Mouse (Mus musculus) midbrain, embryonic 10.5 days (tissue): ENCODE results near the gene Rpl24. TPM values are rescaled to one million over a fixed set of nuclear protein-coding genes. Genes with fewer than 3 reads are reported as not detected.
"Not testable (repeated sequence)": the region's sequence is repeated elsewhere in the genome, so short reads cannot be mapped to it uniquely, and the experiment has no call there.

Source experiments
- DNase-seq: peaks from one replicate; pipeline ENCODE4 v3.0.0-alpha.2; 2017; ENCODE audit warnings: low spot score
- H3K27ac ChIP-seq: fragments of 300-500 bp; sonication (generic); replicated peaks from 2 replicates; pipeline ENCODE4 v1.5.1; 2016; ENCODE audit warnings: mild to moderate bottlenecking
- H3K27me3 ChIP-seq: fragments of 300-500 bp; sonication (generic); 2 replicates; pipeline ENCODE4 v1.6.1; 2016; ENCODE audit warnings: low read depth, mild to moderate bottlenecking; ENCODE audit not compliant: poor library complexity, severe bottlenecking
- H3K36me3 ChIP-seq: fragments of 300-500 bp; sonication (generic); 2 replicates; pipeline ENCODE4 v1.6.1; 2016; ENCODE audit warnings: mild to moderate bottlenecking, moderate library complexity
- H3K4me1 ChIP-seq: fragments of 300-500 bp; sonication (generic); 2 replicates; pipeline ENCODE4 v1.6.1; 2016
- H3K4me3 ChIP-seq: fragments of 300-500 bp; sonication (generic); 2 replicates; pipeline ENCODE4 v1.5.1; 2016; ENCODE audit warnings: mild to moderate bottlenecking, moderate library complexity
- H3K9me3 ChIP-seq: fragments of 300-500 bp; sonication (generic); replicated peaks from 2 replicates; pipeline ENCODE4 v1.6.1; 2016; ENCODE audit warnings: mild to moderate bottlenecking
- WGBS: fragments of 180-500 bp; shearing (Covaris S2); methylation state at CpG from one replicate; pipeline ENCODE4 v1.1.7; 2016; 5-methylcytosine and 5-hydroxymethylcytosine counted together
- polyA plus RNA-seq: library from polyadenylated mRNA; unstranded; fragments of >200 nt; fragmentation: Nextera tagmentation; extraction: Ambion mirVana; gene quantifications from 2 replicates; pipeline ENCODE4 v1.2.1, GENCODE M21; 2016

Rpl24 gene
- polyA plus RNA-seq, 1 experiment from 2014 or later, result 763 TPM

- Histone ChIP-seq H3K36me3 (no peaks in the 10 kb centered on the region), H3K4me1 (no peaks in the 10 kb centered on the region), H3K4me3 (no peak overlapping the region), H3K27ac (no peak overlapping the region), H3K27me3 (no peaks in the 10 kb centered on the region), H3K9me3 (no peaks in the 10 kb centered on the region)
- WGBS, result 48% methylated on average over 19 of the region's 19 CpGs
- peak; percentile 61 for DNase-seq
Measured at GRCm38 (mm10) chr16:55950946-55951678, 15.0 kb upstream of the Rpl24 start.

DNA sequence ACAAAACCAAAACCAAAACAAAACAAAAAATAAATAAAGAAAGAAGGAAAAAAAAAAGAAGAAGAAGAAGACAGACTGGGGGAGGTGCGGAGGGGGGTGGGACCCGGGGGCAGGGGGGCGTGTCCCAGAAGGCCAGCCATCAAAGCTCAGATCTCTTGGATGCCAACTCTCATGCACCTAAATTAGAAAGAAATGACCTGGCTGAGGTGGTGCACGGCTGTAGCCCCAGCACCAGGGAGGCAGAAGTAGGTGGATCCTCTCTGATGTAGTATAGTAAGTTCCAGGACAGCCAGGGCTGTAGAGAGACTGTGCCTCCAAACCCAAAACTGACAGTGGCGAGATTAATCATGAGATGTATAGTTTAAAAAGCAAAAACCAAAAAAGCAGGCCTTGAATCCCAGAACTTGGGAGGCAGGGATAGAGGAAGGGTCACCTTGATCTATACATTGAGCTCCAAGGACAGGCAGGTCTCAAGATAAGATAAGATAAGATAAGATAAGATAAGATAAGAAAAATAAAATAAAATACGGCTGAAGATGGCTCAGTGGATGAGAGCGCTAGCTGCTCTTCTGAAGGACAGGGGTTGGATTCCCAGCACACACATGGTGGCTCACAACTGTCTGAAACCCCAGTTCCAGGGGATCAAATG lies 14.3 kb upstream of the Rpl24 start:
- Histone ChIP-seq H3K36me3 (no peaks in the 10 kb centered on the region), H3K4me3 (no peak overlapping the region), H3K9me3 (no peaks in the 10 kb centered on the region), H3K27ac (no peak overlapping the region), H3K4me1 (no peaks in the 10 kb centered on the region), H3K27me3 (no peaks in the 10 kb centered on the region)
- no peak for DNase-seq
- 81% methylated on average over 7 of the region's 7 CpGs for WGBS

GRCm38 (mm10) chr16:55952771-55953170 lies 13.3 kb upstream of the Rpl24 start:
- Histone ChIP-seq H3K36me3 (no peaks in the 10 kb centered on the region), H3K27ac (no peak overlapping the region), H3K9me3 (no peaks in the 10 kb centered on the region), H3K4me3 (no peak overlapping the region), H3K4me1 (no peaks in the 10 kb centered on the region), H3K27me3 (no peaks in the 10 kb centered on the region)
- DNase-seq, result no peak

- not testable (repeated sequence) for DNase-seq, H3K4me3 ChIP-seq
- 94% methylated on average over 9 of the region's 9 CpGs for WGBS
Measured at GRCm38 (mm10) chr16:55954196-55954595, 11.9 kb upstream of the Rpl24 start.

GRCm38 (mm10) chr16:55963068-55963467 lies 3.0 kb upstream of the Rpl24 start:
- not testable (repeated sequence) for H3K27ac ChIP-seq, H3K9me3 ChIP-seq, H3K27me3 ChIP-seq, DNase-seq, H3K4me3 ChIP-seq, H3K36me3 ChIP-seq
- 94% methylated on average over 6 of the region's 11 CpGs for WGBS
- peaks cover 14% of the 10 kb centered on the region for H3K4me1 ChIP-seq

More at GRCm38 (mm10) chr16:55954196-55954595, 11.9 kb upstream of the Rpl24 start:
- not testable (repeated sequence) for H3K27ac ChIP-seq, H3K4me1 ChIP-seq, H3K36me3 ChIP-seq, H3K27me3 ChIP-seq, H3K9me3 ChIP-seq

- H3K36me3 ChIP-seq, result peaks cover 20% of the 10 kb centered on the region
- DNase-seq, result no peak
- H3K27me3 ChIP-seq, result no peaks in the 10 kb centered on the region
- WGBS, result 69% methylated on average over 4 of the region's 4 CpGs
- H3K4me1 ChIP-seq, result peaks cover 14% of the 10 kb centered on the region
- H3K4me3 ChIP-seq, result no peak overlapping the region
- H3K27ac ChIP-seq, result no peak overlapping the region
- H3K9me3 ChIP-seq, result no peaks in the 10 kb centered on the region
Measured at GRCm38 (mm10) chr16:55964126-55964949, 1.7 kb upstream of the Rpl24 start.

- H3K4me3 ChIP-seq, result peak overlapping the region; percentile 88
- peak overlapping the region; percentile 96 for H3K27ac ChIP-seq
- H3K27me3 ChIP-seq, result no peaks in the 10 kb centered on the region
- no peaks in the 10 kb centered on the region for H3K9me3 ChIP-seq
- H3K4me1 ChIP-seq, result peaks cover 23% of the 10 kb centered on the region
- WGBS, result 44% methylated on average over 1 of the region's 1 CpGs
- peaks cover 49% of the 10 kb centered on the region for H3K36me3 ChIP-seq
- no peak for DNase-seq
Measured at GRCm38 (mm10) chr16:55967221-55967620, 1.1 kb downstream of the Rpl24 start.

- Histone ChIP-seq H3K4me3 (no peak overlapping the region), H3K9me3 (no peaks in the 10 kb centered on the region), H3K27me3 (no peaks in the 10 kb centered on the region), H3K4me1 (peaks cover 31% of the 10 kb centered on the region), H3K27ac (no peak overlapping the region), H3K36me3 (peaks cover 55% of the 10 kb centered on the region)
- peak; percentile 36 for DNase-seq
- 90% methylated on average over 3 of the region's 3 CpGs for WGBS
Measured at GRCm38 (mm10) chr16:55969147-55969546, 3.1 kb downstream of the Rpl24 start.

DNA sequence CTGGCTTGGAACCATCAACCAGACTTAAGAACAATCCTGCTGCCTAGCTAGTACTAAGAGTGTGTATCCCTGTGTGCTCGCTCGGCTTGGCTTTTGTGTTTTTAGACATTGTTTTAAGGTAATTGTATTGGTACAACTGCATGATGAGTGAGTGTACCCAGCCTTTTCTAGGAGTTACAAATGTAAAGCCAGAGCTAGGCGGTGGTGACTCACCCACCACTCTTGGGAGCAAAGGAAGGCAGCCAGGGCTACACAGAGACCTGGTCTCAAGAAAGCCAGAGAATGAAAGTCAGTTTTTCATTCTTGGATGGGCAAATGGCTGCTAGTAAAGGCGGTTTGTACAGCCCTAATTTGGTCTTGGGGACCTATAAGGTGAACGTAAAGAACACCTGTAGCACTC lies 4.3 kb downstream of the Rpl24 start:
- Histone ChIP-seq H3K9me3 (no peaks in the 10 kb centered on the region), H3K4me3 (no peak overlapping the region), H3K27me3 (no peaks in the 10 kb centered on the region), H3K36me3 (peaks cover 55% of the 10 kb centered on the region), H3K27ac (no peak overlapping the region), H3K4me1 (peaks cover 40% of the 10 kb centered on the region)
- WGBS, result 95% methylated on average over 5 of the region's 5 CpGs
- DNase-seq, result no peak

GRCm38 (mm10) chr16:55971735-55972615 lies 5.9 kb downstream of the Rpl24 start:
- DNase-seq, result no peak
- H3K4me3 ChIP-seq, result no peak overlapping the region
- WGBS, result 82% methylated on average over 6 of the region's 6 CpGs
- no peak overlapping the region for H3K27ac ChIP-seq
- no peaks in the 10 kb centered on the region for H3K27me3 ChIP-seq
- peaks cover 55% of the 10 kb centered on the region for H3K36me3 ChIP-seq
- H3K4me1 ChIP-seq, result peaks cover 41% of the 10 kb centered on the region
- no peaks in the 10 kb centered on the region for H3K9me3 ChIP-seq

DNA sequence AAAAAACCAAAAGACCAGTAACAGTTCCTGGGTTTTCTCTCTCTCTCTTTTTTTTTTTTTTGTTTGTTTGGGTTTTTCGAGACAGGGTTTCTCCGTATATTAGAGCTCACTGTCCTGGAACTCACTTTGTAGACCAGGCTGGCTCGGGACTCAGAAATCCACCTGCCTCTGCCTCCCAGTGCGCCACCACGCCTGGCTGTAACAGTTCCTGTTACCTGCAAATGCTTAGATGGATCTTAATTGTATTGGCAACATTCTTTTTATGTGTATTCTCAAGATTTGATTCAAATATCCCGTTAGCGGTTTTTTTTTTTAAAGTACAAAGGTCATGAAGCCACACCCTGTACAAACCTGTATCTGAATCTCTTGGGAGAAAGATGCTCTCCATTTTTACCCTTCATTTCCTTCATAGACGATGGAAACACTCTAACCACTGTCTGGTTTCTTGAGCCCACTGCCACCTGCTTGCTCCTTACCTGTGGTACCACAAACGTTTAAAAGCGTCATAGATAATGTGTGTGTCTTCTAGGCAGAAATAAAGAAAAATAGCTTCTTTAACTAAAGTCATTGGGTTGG lies 6.6 kb downstream of the Rpl24 start:
- no peaks in the 10 kb centered on the region for H3K27me3 ChIP-seq
- 60% methylated on average over 10 of the region's 10 CpGs for WGBS
- peaks cover 34% of the 10 kb centered on the region for H3K4me1 ChIP-seq
- DNase-seq, result no peak
- no peaks in the 10 kb centered on the region for H3K9me3 ChIP-seq
- H3K36me3 ChIP-seq, result peaks cover 51% of the 10 kb centered on the region
- peak overlapping the region; percentile 98 for H3K4me3 ChIP-seq
- peak overlapping the region; percentile 87 for H3K27ac ChIP-seq
